Mouse (Mus musculus): ENCODE results near the gene Fgfr2. TPM values are rescaled to one million over a fixed set of nuclear protein-coding genes. Genes with fewer than 3 reads are reported as not detected.

Fgfr2 gene
- polyA plus RNA-seq, 1 experiment from 2014 or later, result 121 TPM

DNA sequence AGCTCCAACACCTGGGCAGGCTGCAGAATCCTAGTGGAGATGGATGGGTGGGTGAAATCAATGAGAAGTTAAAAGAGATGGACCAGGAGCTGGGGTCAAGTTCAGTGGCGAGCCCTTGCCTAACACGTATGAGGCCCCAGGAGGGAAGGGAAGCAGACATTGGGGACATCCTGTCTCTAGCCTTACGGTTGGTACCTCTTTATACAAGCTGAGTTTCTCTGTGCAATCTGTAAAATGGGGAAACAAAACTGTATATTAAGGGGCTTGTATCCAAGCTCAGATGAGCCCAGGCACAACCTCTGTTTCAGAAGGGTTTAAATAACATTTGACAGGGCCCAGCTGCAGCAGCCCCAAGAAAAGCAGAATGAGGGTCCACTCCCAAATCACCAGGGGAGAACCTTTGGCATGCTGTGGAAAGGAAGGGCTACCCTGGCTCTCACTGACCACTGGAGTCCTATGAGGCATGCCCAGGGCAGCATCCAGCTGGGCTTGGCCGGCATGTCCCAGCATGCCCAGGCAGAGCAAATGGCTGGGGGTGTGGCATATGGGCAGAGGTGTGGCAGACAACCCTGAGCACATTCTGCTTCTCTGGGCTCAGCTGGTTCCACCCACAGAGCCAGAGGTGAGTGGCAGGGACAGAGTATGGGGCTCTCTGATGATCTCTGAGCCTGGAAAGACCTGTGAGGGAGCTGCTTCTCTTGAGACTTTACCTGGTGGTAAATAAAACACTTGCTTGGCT lies 393.9 kb downstream of the Fgfr2 start:
- Histone ChIP-seq H3K27me3 (no peaks in the 10 kb centered on the region), H3K4me1 (no peaks in the 10 kb centered on the region; the same call in 1 of the 2 replicates), H3K36me3 (no peaks in the 10 kb centered on the region), H3K9me3 (no peaks in the 10 kb centered on the region), H3K9ac (no peak overlapping the region), H3K4me2 (replicated peaks) (no peak overlapping the region), H3K27ac (no peak overlapping the region), H3K4me3 (no peak overlapping the region)
- 83% methylated on average over 4 of the region's 4 CpGs for WGBS
- no peak for ATAC-seq (ENCODE audit: insufficient number of reproducible peaks, insufficient read depth, low FRiP score, low TSS enrichment)

DNA sequence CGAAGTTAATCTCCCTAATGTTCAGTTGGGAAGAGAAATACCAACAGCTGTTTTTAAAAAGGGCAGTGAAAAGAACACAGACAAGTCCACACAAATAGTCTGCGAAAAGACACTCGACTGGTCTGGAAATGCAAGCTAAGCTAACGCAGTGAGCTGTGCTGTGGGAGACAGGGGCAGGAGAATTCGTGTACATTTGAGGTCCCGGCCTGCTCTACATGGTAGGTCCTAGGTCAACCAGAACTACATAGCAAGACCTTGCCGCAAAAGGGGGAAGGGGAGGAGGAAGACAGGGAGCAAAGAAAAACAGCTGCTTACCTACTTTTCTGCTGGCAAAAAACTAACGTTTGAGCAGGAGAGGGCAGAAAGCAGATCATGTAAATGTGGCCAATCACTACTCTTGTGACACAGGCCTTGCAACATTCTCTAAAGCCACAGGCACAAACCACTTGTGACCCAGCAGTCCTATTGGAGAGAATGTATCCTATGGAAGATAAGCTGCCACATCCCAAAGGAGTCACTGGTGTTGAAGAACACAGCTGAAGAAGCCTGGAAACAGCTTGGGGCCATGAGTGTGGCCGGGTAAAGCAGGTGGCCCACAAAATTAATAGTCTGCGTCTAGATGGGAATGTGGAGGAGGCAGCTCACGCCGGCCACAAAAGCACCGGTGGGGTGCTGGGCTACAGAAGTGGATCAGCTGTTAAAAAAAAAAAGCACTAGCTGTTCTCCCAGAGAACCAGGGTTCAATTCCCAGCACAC lies 396.9 kb downstream of the Fgfr2 start:
- Histone ChIP-seq H3K9ac (no peak overlapping the region), H3K4me2 (replicated peaks) (no peak overlapping the region), H3K4me1 (no peaks in the 10 kb centered on the region), H3K36me3 (no peaks in the 10 kb centered on the region), H3K27ac (no peak overlapping the region), H3K9me3 (no peaks in the 10 kb centered on the region), H3K4me3 (no peak overlapping the region), H3K27me3 (no peaks in the 10 kb centered on the region)
- ATAC-seq (ENCODE audit: insufficient number of reproducible peaks, insufficient read depth, low FRiP score, low TSS enrichment), result no peak
- WGBS, result 71% methylated on average over 13 of the region's 13 CpGs

- Histone ChIP-seq H3K27me3 (no peaks in the 10 kb centered on the region), H3K27ac (no peak overlapping the region), H3K4me2 (replicated peaks) (no peak overlapping the region), H3K4me1 (0 out of 2 replicates have a peak, but pooled peaks cover 3% of the 10 kb centered on the region), H3K36me3 (no peaks in the 10 kb centered on the region), H3K9ac (no peak overlapping the region), H3K9me3 (no peaks in the 10 kb centered on the region), H3K4me3 (no peak overlapping the region)
- no peak for ATAC-seq (ENCODE audit: insufficient number of reproducible peaks, insufficient read depth, low FRiP score, low TSS enrichment)
- WGBS, result 91% methylated on average over 5 of the region's 5 CpGs
These were observed 398.6 kb downstream of the Fgfr2 start for GRCm38 (mm10) chr7:132724501-132725062.

- 91% methylated on average over 11 of the region's 11 CpGs for WGBS
These were observed 399.2 kb downstream of the Fgfr2 start for GRCm38 (mm10) chr7:132723906-132724305.

GRCm38 (mm10) chr7:132722401-132723370 lies 400.5 kb downstream of the Fgfr2 start:
- WGBS, result 88% methylated on average over 12 of the region's 12 CpGs
- 0 out of 2 replicates have a peak, but pooled peaks cover 3% of the 10 kb centered on the region for H3K4me1 ChIP-seq
- no peak overlapping the region for H3K9ac ChIP-seq

More at GRCm38 (mm10) chr7:132723906-132724305, 399.2 kb downstream of the Fgfr2 start:
- Histone ChIP-seq H3K9me3 (no peaks in the 10 kb centered on the region), H3K4me2 (replicated peaks) (no peak overlapping the region), H3K27ac (no peak overlapping the region), H3K4me1 (0 out of 2 replicates have a peak, but pooled peaks cover 3% of the 10 kb centered on the region), H3K9ac (no peak overlapping the region), H3K4me3 (no peak overlapping the region), H3K36me3 (no peaks in the 10 kb centered on the region), H3K27me3 (no peaks in the 10 kb centered on the region)
- ATAC-seq (ENCODE audit: insufficient number of reproducible peaks, insufficient read depth, low FRiP score, low TSS enrichment), result no peak

DNA sequence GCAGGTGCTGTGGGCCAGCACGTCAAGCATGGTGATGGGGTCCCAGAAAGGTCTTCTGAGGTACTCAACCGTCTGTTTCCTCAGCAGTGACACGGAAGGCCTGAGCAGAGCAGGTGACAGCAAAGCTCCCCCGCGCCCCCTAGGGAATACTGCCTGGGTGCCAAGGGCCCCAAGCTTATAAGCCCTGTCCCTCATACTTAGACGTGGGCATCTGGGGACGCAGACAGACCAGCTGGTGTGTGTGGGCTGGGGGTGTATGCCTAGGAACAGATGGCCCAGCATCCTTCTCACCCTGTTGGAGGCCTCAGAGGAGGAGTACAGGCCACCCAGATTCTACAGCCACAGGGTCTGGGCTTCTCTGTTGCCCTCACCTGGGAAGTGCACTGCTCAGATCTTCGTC lies 402.6 kb downstream of the Fgfr2 start:
- Histone ChIP-seq H3K9me3 (no peaks in the 10 kb centered on the region), H3K4me2 (replicated peaks) (no peak overlapping the region), H3K27me3 (no peaks in the 10 kb centered on the region), H3K36me3 (0 out of 2 replicates have a peak, but pooled peaks cover 2% of the 10 kb centered on the region), H3K9ac (no peak overlapping the region), H3K27ac (no peak overlapping the region), H3K4me3 (no peak overlapping the region), H3K4me1 (0 out of 2 replicates have a peak, but pooled peaks cover 5% of the 10 kb centered on the region)
- ATAC-seq (ENCODE audit: insufficient number of reproducible peaks, insufficient read depth, low FRiP score, low TSS enrichment), result no peak
- 84% methylated on average over 8 of the region's 8 CpGs for WGBS

More at GRCm38 (mm10) chr7:132722401-132723370, 400.5 kb downstream of the Fgfr2 start:
- Histone ChIP-seq H3K36me3 (no peaks in the 10 kb centered on the region), H3K4me3 (no peak overlapping the region), H3K4me2 (replicated peaks) (no peak overlapping the region), H3K9me3 (no peaks in the 10 kb centered on the region), H3K27me3 (no peaks in the 10 kb centered on the region), H3K27ac (no peak overlapping the region)
- ATAC-seq (ENCODE audit: insufficient number of reproducible peaks, insufficient read depth, low FRiP score, low TSS enrichment), result no peak

DNA sequence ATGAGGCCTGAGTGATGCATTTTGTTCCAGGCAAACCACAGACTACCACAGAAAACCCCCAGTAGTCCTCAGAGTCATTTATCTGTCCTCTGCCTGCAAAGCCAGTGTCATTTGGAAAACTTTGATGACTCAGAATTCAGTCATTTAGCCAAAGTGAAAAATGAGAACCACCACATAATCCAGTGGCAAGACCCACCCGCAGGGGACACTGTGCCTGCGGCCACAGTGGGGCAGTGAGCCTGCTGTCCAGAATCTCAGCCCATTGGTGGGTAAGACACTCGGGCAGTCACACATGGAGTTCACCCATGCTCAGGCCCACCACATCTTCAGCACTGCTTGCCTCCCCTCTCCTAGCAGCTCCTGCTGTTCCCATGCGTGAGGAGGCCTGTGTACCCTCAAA lies 403.6 kb downstream of the Fgfr2 start:
- Histone ChIP-seq H3K4me1 (peaks cover 15% of the 10 kb centered on the region), H3K9ac (no peak overlapping the region), H3K27me3 (no peaks in the 10 kb centered on the region), H3K36me3 (0 out of 2 replicates have a peak, but pooled peaks cover 11% of the 10 kb centered on the region), H3K9me3 (no peaks in the 10 kb centered on the region), H3K4me3 (no peak overlapping the region), H3K27ac (no peak overlapping the region), H3K4me2 (replicated peaks) (no peak overlapping the region)
- ATAC-seq (ENCODE audit: insufficient number of reproducible peaks, insufficient read depth, low FRiP score, low TSS enrichment), result no peak
- WGBS, result 81% methylated on average over 4 of the region's 4 CpGs

DNA sequence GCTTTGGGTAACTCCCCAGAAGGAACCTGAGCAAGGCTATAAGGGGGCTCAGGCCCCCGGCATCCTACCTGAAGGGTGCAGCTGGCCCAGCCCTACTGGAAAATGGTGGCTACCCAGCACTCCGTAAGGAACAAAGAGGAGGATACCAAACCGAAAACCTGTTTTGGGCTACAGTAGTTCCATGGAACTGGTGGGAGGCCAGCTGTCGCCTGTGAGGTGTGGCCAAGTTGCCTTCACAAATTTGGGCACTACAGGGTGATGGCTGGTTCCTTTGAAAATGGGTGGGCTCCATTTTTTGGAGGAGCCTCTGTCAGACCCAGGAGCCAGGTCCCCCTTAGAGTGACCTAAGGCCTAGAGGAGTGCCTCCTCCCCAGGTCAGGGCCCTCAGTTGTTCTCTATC lies 407.9 kb downstream of the Fgfr2 start:
- Histone ChIP-seq H3K9me3 (no peaks in the 10 kb centered on the region), H3K4me2 (replicated peaks) (no peak overlapping the region), H3K36me3 (0 out of 2 replicates have a peak, but pooled peaks cover 11% of the 10 kb centered on the region), H3K4me1 (peaks cover 38% of the 10 kb centered on the region), H3K27ac (peak overlapping the region; percentile 85), H3K4me3 (no peak overlapping the region), H3K9ac (no peak overlapping the region), H3K27me3 (no peaks in the 10 kb centered on the region)
- no peak for ATAC-seq (ENCODE audit: insufficient number of reproducible peaks, insufficient read depth, low FRiP score, low TSS enrichment)
- 94% methylated on average over 4 of the region's 4 CpGs for WGBS

GRCm38 (mm10) chr7:132714236-132714923 lies 408.8 kb downstream of the Fgfr2 start:
- H3K27ac ChIP-seq, result peak overlapping the region; percentile 85
- H3K9ac ChIP-seq, result 0 out of 2 replicates have a peak overlapping the region, but pooled peaks have one; percentile 16
- H3K9me3 ChIP-seq, result no peaks in the 10 kb centered on the region
- no peak overlapping the region for H3K4me2 ChIP-seq (replicated peaks)
- no peak for ATAC-seq (ENCODE audit: insufficient number of reproducible peaks, insufficient read depth, low FRiP score, low TSS enrichment)
- WGBS, result 20% methylated on average over 6 of the region's 6 CpGs
- no peak overlapping the region for H3K4me3 ChIP-seq
- peaks cover 38% of the 10 kb centered on the region for H3K4me1 ChIP-seq
- 0 out of 2 replicates have a peak, but pooled peaks cover 11% of the 10 kb centered on the region for H3K36me3 ChIP-seq
- H3K27me3 ChIP-seq, result no peaks in the 10 kb centered on the region

DNA sequence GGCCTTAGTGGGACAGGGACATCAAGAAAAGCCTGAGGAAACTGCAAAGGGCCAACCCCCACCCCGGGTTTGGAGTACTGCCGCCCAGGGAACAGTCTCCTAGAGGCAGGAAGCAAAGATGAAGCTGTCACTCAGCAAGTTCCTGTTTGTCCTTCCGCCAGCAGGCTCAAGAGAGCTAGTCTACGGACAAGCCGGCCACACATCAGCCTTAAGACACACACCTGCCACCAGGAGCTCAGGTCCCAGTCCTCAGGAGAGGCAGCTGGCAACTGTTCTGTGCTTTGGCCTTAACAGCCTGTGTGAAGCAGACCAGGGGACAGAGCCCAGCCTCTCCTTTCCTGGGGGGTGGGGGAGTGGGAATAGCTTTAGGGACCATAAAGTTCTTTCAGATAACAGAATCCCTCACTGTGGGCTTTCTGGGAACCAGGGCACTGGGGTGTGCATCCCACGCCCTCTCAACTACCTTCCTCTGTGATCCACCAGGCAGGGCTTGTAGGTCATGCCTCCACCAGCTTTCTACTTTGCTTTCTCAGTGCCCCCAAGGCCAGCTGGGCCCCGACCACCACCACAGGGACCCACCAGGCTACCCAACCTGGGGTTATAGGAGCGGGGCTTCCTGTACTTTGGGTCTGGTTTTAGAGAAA lies 409.5 kb downstream of the Fgfr2 start:
- Histone ChIP-seq H3K27me3 (no peaks in the 10 kb centered on the region), H3K4me1 (peaks cover 38% of the 10 kb centered on the region), H3K4me3 (no peak overlapping the region), H3K36me3 (0 out of 2 replicates have a peak, but pooled peaks cover 11% of the 10 kb centered on the region), H3K9me3 (no peaks in the 10 kb centered on the region), H3K27ac (peak overlapping the region; percentile 85), H3K9ac (no peak overlapping the region), H3K4me2 (replicated peaks) (no peak overlapping the region)
- WGBS, result 60% methylated on average over 8 of the region's 8 CpGs
- no peak for ATAC-seq (ENCODE audit: insufficient number of reproducible peaks, insufficient read depth, low FRiP score, low TSS enrichment)

Measured in embryonic facial prominence, embryonic 12.5 days (tissue).